Mouse (Mus musculus) MEL (cell line): Measurements from ENCODE around the gene Ap4b1. TPM values are rescaled to one million over a fixed set of nuclear protein-coding genes. Genes with fewer than 3 reads are reported as not detected.
"Not testable (repeated sequence)": the region's sequence is repeated elsewhere in the genome, so short reads cannot be mapped to it uniquely, and the experiment has no call there.

Experiments
- DNase-seq: peaks from one replicate; pipeline ENCODE4 v3.0.0; 2011; ENCODE audit warnings: low read depth, low spot score
- H3K27ac ChIP-seq: 2 replicates; pipeline ENCODE4 v1.5.1; 2012; ENCODE audit warnings: low read depth, mild to moderate bottlenecking, control low read depth, low read length, moderate library complexity; ENCODE audit not compliant: control insufficient read depth
- H3K27me3 ChIP-seq, 2 experiments: fragments of 150-350 bp in 1 of 2; sonication (generic) in 1 of 2; 2 replicates each; pipeline ENCODE4 v1.6.1; 2012; ENCODE audit warnings: low read length in 2 of 2, mild to moderate bottlenecking in 2 of 2, improper control_type of control experiment in 1 of 2, moderate library complexity in 1 of 2; ENCODE audit not compliant: insufficient read depth in 2 of 2, control insufficient read depth in 1 of 2
- H3K36me3 ChIP-seq, 2 experiments: 2 replicates each; pipeline ENCODE4 v1.6.1; 2012 to 2014; ENCODE audit warnings: low read length in 2 of 2, improper control_type of control experiment in 1 of 2, inconsistent platforms in 1 of 2, mild to moderate bottlenecking in 1 of 2; ENCODE audit not compliant: insufficient read depth in 2 of 2, control insufficient read depth in 1 of 2
- H3K4me1 ChIP-seq, 2 experiments: fragments of 150-350 bp in 1 of 2; sonication (generic) in 1 of 2; 2 replicates each; pipeline ENCODE4 v1.6.1; 2012; ENCODE audit warnings: low read length in 2 of 2, improper control_type of control experiment in 1 of 2, mild to moderate bottlenecking in 1 of 2; ENCODE audit not compliant: insufficient read depth in 2 of 2, control insufficient read depth in 1 of 2
- H3K4me3 ChIP-seq, 2 experiments: fragments of 150-350 bp in 1 of 2; sonication (generic) in 1 of 2; 2 replicates each; pipeline ENCODE4 v1.5.1; 2012; ENCODE audit warnings: low read depth in 2 of 2, low read length in 2 of 2, mild to moderate bottlenecking in 2 of 2, moderate library complexity in 2 of 2, control low read depth in 1 of 2, improper control_type of control experiment in 1 of 2; ENCODE audit not compliant: control insufficient read depth in 1 of 2, insufficient read depth in 1 of 2
- H3K79me2 ChIP-seq: 2 replicates; pipeline ENCODE4 v1.6.1; 2012; ENCODE audit warnings: mild to moderate bottlenecking, low read length, moderate library complexity; ENCODE audit not compliant: control insufficient read depth, poor library complexity, insufficient read depth
- H3K9ac ChIP-seq: 2 replicates; pipeline ENCODE4 v1.6.1; 2012; ENCODE audit warnings: low read depth, mild to moderate bottlenecking, control low read depth, low read length, moderate library complexity; ENCODE audit not compliant: control insufficient read depth, poor library complexity, severe bottlenecking
- H3K9me3 ChIP-seq: fragments of 150-350 bp; sonication (generic); replicated peaks from 2 replicates; pipeline ENCODE4 v1.6.1; 2012; ENCODE audit warnings: mild to moderate bottlenecking, low read length, improper control_type of control experiment, moderate library complexity; ENCODE audit not compliant: insufficient read depth
- E2F4 ChIP-seq: IDR thresholded peaks from 2 replicates; pipeline ENCODE4 v1.6.1; 2011; ENCODE audit warnings: low read depth, low read length, improper control_type of control experiment, borderline replicate concordance
- ELF1 ChIP-seq: IDR thresholded peaks from 2 replicates; pipeline ENCODE4 v1.6.1; 2014; ENCODE audit warnings: low read depth, mild to moderate bottlenecking, inconsistent platforms, low read length, improper control_type of control experiment, moderate library complexity
- EP300 ChIP-seq, 2 experiments: IDR thresholded peaks; 2 replicates each; pipeline ENCODE4 v1.6.1; 2011; ENCODE audit warnings: improper control_type of control experiment in 2 of 2, low read length in 2 of 2, low read depth in 1 of 2, mild to moderate bottlenecking in 1 of 2
- HCFC1 ChIP-seq: IDR thresholded peaks from 2 replicates; pipeline ENCODE4 v1.6.1; 2012; ENCODE audit warnings: low read depth, mild to moderate bottlenecking, inconsistent platforms, low read length, improper control_type of control experiment, moderate library complexity
- MAX ChIP-seq: IDR thresholded peaks from 2 replicates; pipeline ENCODE4 v1.6.1; 2011; ENCODE audit warnings: low read length, improper control_type of control experiment
- MEF2A ChIP-seq: IDR thresholded peaks from 2 replicates; pipeline ENCODE4 v1.6.1; 2014; ENCODE audit warnings: low read depth, mild to moderate bottlenecking, inconsistent platforms, low read length, improper control_type of control experiment; ENCODE audit not compliant: poor library complexity, insufficient replicate concordance, severe bottlenecking; ENCODE audit errors: extremely low read depth
- MYC ChIP-seq: IDR thresholded peaks from 2 replicates; pipeline ENCODE4 v1.6.1; 2011; ENCODE audit warnings: low read depth, mild to moderate bottlenecking, low read length, improper control_type of control experiment, moderate library complexity
- NELFE ChIP-seq: IDR thresholded peaks from 2 replicates; pipeline ENCODE4 v1.6.1; 2011; ENCODE audit warnings: low read depth, low read length, improper control_type of control experiment
- NRF1 ChIP-seq: IDR thresholded peaks from 2 replicates; pipeline ENCODE4 v1.6.1; 2014; ENCODE audit warnings: low read depth, mild to moderate bottlenecking, inconsistent platforms, low read length, improper control_type of control experiment, moderate library complexity; ENCODE audit not compliant: poor library complexity, insufficient read depth, severe bottlenecking
- SIN3A ChIP-seq: IDR thresholded peaks from 2 replicates; pipeline ENCODE4 v1.6.1; 2012; ENCODE audit warnings: low read length, improper control_type of control experiment, inconsistent platforms
- TBP ChIP-seq: IDR thresholded peaks from 2 replicates; pipeline ENCODE4 v1.8.0; 2011; ENCODE audit warnings: low read depth, low read length, improper control_type of control experiment
- UBTF ChIP-seq: IDR thresholded peaks from 2 replicates; pipeline ENCODE4 v1.6.1; 2012; ENCODE audit warnings: low read depth, mild to moderate bottlenecking, inconsistent platforms, low read length, improper control_type of control experiment, moderate library complexity, borderline replicate concordance; ENCODE audit not compliant: insufficient read depth
- USF1 ChIP-seq: IDR thresholded peaks from 2 replicates; pipeline ENCODE4 v1.6.1; 2014; ENCODE audit warnings: low read depth, mild to moderate bottlenecking, inconsistent platforms, low read length, improper control_type of control experiment, moderate library complexity
- ZC3H11A ChIP-seq: IDR thresholded peaks from 2 replicates; pipeline ENCODE4 v1.6.1; 2012; ENCODE audit warnings: low read depth, mild to moderate bottlenecking, inconsistent platforms, low read length, improper control_type of control experiment
- ZNF384 ChIP-seq: IDR thresholded peaks from 2 replicates; pipeline ENCODE4 v1.6.1; 2012; ENCODE audit warnings: low read depth, mild to moderate bottlenecking, inconsistent platforms, low read length, improper control_type of control experiment
- polyA plus RNA-seq, 2 experiments: library from polyadenylated mRNA; stranded (reverse) in 1 of 2; unstranded in 1 of 2; fragments of >175 nt in 1 of 2; fragments of >200 nt in 1 of 2; gene quantifications; 2 replicates each; pipeline versions ENCODE4 v1.2.1 to v1.2.4; 2012; ENCODE audit warnings: low replicate concordance in 2 of 2, low read depth in 1 of 2; ENCODE audit not compliant: insufficient read length in 2 of 2, insufficient read depth in 1 of 2, missing spikeins in 1 of 2
- total RNA-seq: library from RNA; depleted of rRNA; stranded (reverse); fragments of 300-350 nt; gene quantifications from 2 replicates; pipeline ENCODE4 v1.2.3, GENCODE M21; 2012

Ap4b1 gene
- total and polyA plus RNA-seq, 3 experiments = 15.1 to 20.2 TPM; not detected in 1

- no peak for DNase-seq
These were observed 19.7 kb downstream of the Ap4b1 start for GRCm38 (mm10) chr3:103829036-103829435.

GRCm38 (mm10) chr3:103830681-103831080 is 21.4 kb downstream of the Ap4b1 start:
- Histone ChIP-seq H3K36me3 (peaks cover 0 to 15% of the 10 kb centered on the region in 2 experiments; a peak in 2 of 4 replicates), H3K4me1 (peaks cover 6 to 10% of the 10 kb centered on the region in 2 experiments)
- H3K9ac ChIP-seq, H3K4me3 ChIP-seq, H3K27me3 ChIP-seq, H3K9me3 ChIP-seq, H3K27ac ChIP-seq, DNase-seq, H3K79me2 ChIP-seq: not testable (repeated sequence)

More at GRCm38 (mm10) chr3:103829036-103829435, 19.7 kb downstream of the Ap4b1 start:
- no peak overlapping the region for H3K4me3 ChIP-seq
- no peak overlapping the region for H3K27ac ChIP-seq
- H3K9me3 ChIP-seq = no peaks in the 10 kb centered on the region
- no peak overlapping the region for H3K9ac ChIP-seq
- H3K27me3 ChIP-seq = no peaks in the 10 kb centered on the region
- no peaks in the 10 kb centered on the region for H3K79me2 ChIP-seq
- H3K36me3 ChIP-seq = peaks cover 0 to 15% of the 10 kb centered on the region in 2 experiments; a peak in 2 of 4 replicates
- TF ChIP-seq MYC (no peak), TBP (no peak), MAX (no peak)
- H3K4me1 ChIP-seq = peaks cover 6 to 10% of the 10 kb centered on the region in 2 experiments

GRCm38 (mm10) chr3:103831146-103831545 is 21.8 kb downstream of the Ap4b1 start:
- Histone ChIP-seq H3K9ac (no peak overlapping the region), H3K27me3 (no peaks in the 10 kb centered on the region), H3K9me3 (no peaks in the 10 kb centered on the region), H3K79me2 (no peaks in the 10 kb centered on the region), H3K36me3 (peaks cover 0 to 15% of the 10 kb centered on the region in 2 experiments; a peak in 2 of 4 replicates), H3K4me1 (peaks cover 6 to 10% of the 10 kb centered on the region in 2 experiments), H3K27ac (no peak overlapping the region), H3K4me3 (no peak overlapping the region)
- no peak for DNase-seq
- TF ChIP-seq ELF1 (no peak), MEF2A (no peak), SIN3A (no peak), HCFC1 (no peak), ZC3H11A (no peak), NELFE (no peak), EP300 (IDR thresholded peaks at IDR 0.05; ENCODE audit: low read depth in 1 of 2, low read length in 2 of 2) (no peak), ZNF384 (no peak), NRF1 (no peak), MYC (no peak), USF1 (no peak), UBTF (no peak), E2F4 (no peak)
- TF ChIP-seq, all 39 proteins: peak for 0
